Mouse (Mus musculus): Measurements from ENCODE around the gene Usp21.

DNA sequence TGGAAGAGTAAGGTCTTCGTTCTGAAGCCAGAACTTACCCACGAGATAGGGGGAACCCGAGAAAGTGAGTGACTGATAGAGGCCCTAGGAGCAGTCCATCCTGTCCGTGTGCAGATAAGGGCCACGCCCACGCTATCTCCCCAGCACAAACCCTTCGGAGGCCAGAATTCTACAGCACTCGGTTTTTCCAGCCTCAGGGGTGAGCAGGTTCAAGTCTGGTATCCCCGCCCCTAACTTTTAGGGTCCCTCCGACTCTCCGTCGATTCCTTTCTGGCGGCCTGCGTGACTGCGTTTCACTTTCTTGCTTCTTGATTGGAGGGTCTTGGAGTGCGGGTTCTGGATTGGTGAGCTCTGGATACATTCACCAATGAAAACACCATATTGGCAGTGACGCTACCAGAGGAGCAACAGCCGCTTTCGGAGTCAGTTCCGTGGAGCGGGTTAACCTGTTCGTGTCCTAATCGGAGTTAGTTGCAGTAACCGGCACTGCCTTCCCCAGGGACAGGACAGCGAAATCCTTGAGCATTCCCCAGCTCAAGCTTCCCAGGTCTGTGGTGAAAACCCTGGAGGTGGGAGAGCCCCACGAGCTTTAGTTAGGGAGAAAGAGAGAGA is 6.8 kb downstream of the Usp21 start, which contains the start of gene Ppox:
- no peak for TF ChIP-seq CTCF (IDR thresholded peaks at IDR 0.05; ENCODE audit: borderline replicate concordance, control insufficient read depth, extremely low read depth, insufficient read depth, low read length, poor library complexity)
- no peak; the same call in 1 of the 2 replicates for TF ChIP-seq POLR2A (IDR thresholded peaks at IDR 0.05; ENCODE audit: control insufficient read depth, extremely low read depth, insufficient read depth, low read length, poor library complexity)

Data from thymus, adult 2 months (tissue).